Mouse (Mus musculus) midbrain, embryonic 10.5 days (tissue): Measurements from ENCODE around the gene Map2. TPM values are rescaled to one million over a fixed set of nuclear protein-coding genes. Genes with fewer than 3 reads are reported as not detected.

Source experiments
- DNase-seq: peaks from one replicate; pipeline ENCODE4 v3.0.0-alpha.2; 2017; ENCODE audit warnings: low spot score
- H3K27ac ChIP-seq: fragments of 300-500 bp; sonication (generic); replicated peaks from 2 replicates; pipeline ENCODE4 v1.5.1; 2016; ENCODE audit warnings: mild to moderate bottlenecking
- H3K27me3 ChIP-seq: fragments of 300-500 bp; sonication (generic); 2 replicates; pipeline ENCODE4 v1.6.1; 2016; ENCODE audit warnings: low read depth, mild to moderate bottlenecking; ENCODE audit not compliant: poor library complexity, severe bottlenecking
- H3K36me3 ChIP-seq: fragments of 300-500 bp; sonication (generic); 2 replicates; pipeline ENCODE4 v1.6.1; 2016; ENCODE audit warnings: mild to moderate bottlenecking, moderate library complexity
- H3K4me1 ChIP-seq: fragments of 300-500 bp; sonication (generic); 2 replicates; pipeline ENCODE4 v1.6.1; 2016
- H3K4me3 ChIP-seq: fragments of 300-500 bp; sonication (generic); 2 replicates; pipeline ENCODE4 v1.5.1; 2016; ENCODE audit warnings: mild to moderate bottlenecking, moderate library complexity
- H3K9me3 ChIP-seq: fragments of 300-500 bp; sonication (generic); replicated peaks from 2 replicates; pipeline ENCODE4 v1.6.1; 2016; ENCODE audit warnings: mild to moderate bottlenecking
- WGBS: fragments of 180-500 bp; shearing (Covaris S2); methylation state at CpG from one replicate; pipeline ENCODE4 v1.1.7; 2016; 5-methylcytosine and 5-hydroxymethylcytosine counted together
- polyA plus RNA-seq: library from polyadenylated mRNA; unstranded; fragments of >200 nt; fragmentation: Nextera tagmentation; extraction: Ambion mirVana; gene quantifications from 2 replicates; pipeline ENCODE4 v1.2.1, GENCODE M21; 2016

Gene Map2
- polyA plus RNA-seq, 1 experiment from 2014 or later: 76.0 TPM

- H3K4me1 ChIP-seq: 0 out of 2 replicates have a peak, but pooled peaks cover 5% of the 10 kb centered on the region
- no peak overlapping the region for H3K27ac ChIP-seq
- no peak overlapping the region for H3K4me3 ChIP-seq
- DNase-seq: no peak
- no peaks in the 10 kb centered on the region for H3K36me3 ChIP-seq
- H3K9me3 ChIP-seq: no peaks in the 10 kb centered on the region
- no peaks in the 10 kb centered on the region for H3K27me3 ChIP-seq
Observed at GRCm38 (mm10) chr1:66329534-66329933, 154.5 kb downstream of the Map2 start.

GRCm38 (mm10) chr1:66335724-66336284 is 160.7 kb downstream of the Map2 start:
- no peak for DNase-seq
- no peaks in the 10 kb centered on the region for H3K27me3 ChIP-seq
- no peak overlapping the region for H3K4me3 ChIP-seq
- H3K9me3 ChIP-seq: no peaks in the 10 kb centered on the region
- WGBS: 91% methylated on average over 2 of the region's 2 CpGs
- H3K27ac ChIP-seq: no peak overlapping the region
- H3K4me1 ChIP-seq: peaks cover 4% of the 10 kb centered on the region; the same call in 1 of the 2 replicates
- H3K36me3 ChIP-seq: no peaks in the 10 kb centered on the region

GRCm38 (mm10) chr1:66339213-66339612 is 164.1 kb downstream of the Map2 start:
- 84% methylated on average over 1 of the region's 1 CpGs for WGBS
- Histone ChIP-seq H3K9me3 (no peaks in the 10 kb centered on the region), H3K4me1 (peaks cover 4% of the 10 kb centered on the region; the same call in 1 of the 2 replicates), H3K36me3 (no peaks in the 10 kb centered on the region), H3K27me3 (no peaks in the 10 kb centered on the region), H3K27ac (no peak overlapping the region), H3K4me3 (no peak overlapping the region)
- DNase-seq: no peak

- Histone ChIP-seq H3K27me3 (no peaks in the 10 kb centered on the region), H3K9me3 (no peaks in the 10 kb centered on the region), H3K4me3 (no peak overlapping the region), H3K27ac (peak overlapping the region; percentile 42; the same call in 1 of the 2 replicates), H3K36me3 (no peaks in the 10 kb centered on the region), H3K4me1 (peaks cover 26% of the 10 kb centered on the region)
- 47% methylated on average over 8 of the region's 8 CpGs for WGBS
- no peak for DNase-seq
Observed at GRCm38 (mm10) chr1:66348404-66349165, 173.5 kb downstream of the Map2 start.

GRCm38 (mm10) chr1:66349166-66349835 is 174.2 kb downstream of the Map2 start:
- H3K4me3 ChIP-seq: no peak overlapping the region
- H3K27ac ChIP-seq: no peak overlapping the region
- H3K9me3 ChIP-seq: no peaks in the 10 kb centered on the region
- WGBS: 32% methylated on average over 3 of the region's 3 CpGs
- H3K4me1 ChIP-seq: peaks cover 26% of the 10 kb centered on the region
- no peaks in the 10 kb centered on the region for H3K27me3 ChIP-seq
- DNase-seq: no peak
- no peaks in the 10 kb centered on the region for H3K36me3 ChIP-seq

GRCm38 (mm10) chr1:66351366-66351765 is 176.3 kb downstream of the Map2 start:
- H3K4me3 ChIP-seq: no peak overlapping the region

GRCm38 (mm10) chr1:66361799-66362198 is 186.7 kb downstream of the Map2 start:
- no peak for DNase-seq
- H3K36me3 ChIP-seq: peaks cover 3% of the 10 kb centered on the region; the same call in 1 of the 2 replicates
- no peaks in the 10 kb centered on the region for H3K9me3 ChIP-seq
- no peaks in the 10 kb centered on the region for H3K27me3 ChIP-seq
- no peak overlapping the region for H3K4me3 ChIP-seq
- H3K4me1 ChIP-seq: no peaks in the 10 kb centered on the region
- 90% methylated on average over 2 of the region's 2 CpGs for WGBS
- H3K27ac ChIP-seq: no peak overlapping the region

More at GRCm38 (mm10) chr1:66351366-66351765, 176.3 kb downstream of the Map2 start:
- H3K36me3 ChIP-seq: no peaks in the 10 kb centered on the region
- no peaks in the 10 kb centered on the region for H3K27me3 ChIP-seq
- H3K27ac ChIP-seq: no peak overlapping the region
- H3K4me1 ChIP-seq: peaks cover 26% of the 10 kb centered on the region
- DNase-seq: no peak
- no peaks in the 10 kb centered on the region for H3K9me3 ChIP-seq

GRCm38 (mm10) chr1:66363285-66363684 is 188.2 kb downstream of the Map2 start:
- Histone ChIP-seq H3K9me3 (no peaks in the 10 kb centered on the region), H3K27me3 (no peaks in the 10 kb centered on the region), H3K4me3 (no peak overlapping the region), H3K36me3 (peaks cover 10% of the 10 kb centered on the region; the same call in 1 of the 2 replicates), H3K27ac (no peak overlapping the region), H3K4me1 (no peaks in the 10 kb centered on the region)
- no peak for DNase-seq
- WGBS: 89% methylated on average over 9 of the region's 9 CpGs

- Histone ChIP-seq H3K36me3 (peaks cover 10% of the 10 kb centered on the region; the same call in 1 of the 2 replicates), H3K4me3 (no peak overlapping the region), H3K9me3 (no peaks in the 10 kb centered on the region), H3K27ac (no peak overlapping the region), H3K27me3 (no peaks in the 10 kb centered on the region), H3K4me1 (no peaks in the 10 kb centered on the region)
- DNase-seq: no peak
- 96% methylated on average over 2 of the region's 2 CpGs for WGBS
Observed at GRCm38 (mm10) chr1:66364386-66364785, 189.3 kb downstream of the Map2 start.

GRCm38 (mm10) chr1:66365600-66365999 is 190.5 kb downstream of the Map2 start:
- DNase-seq: no peak
- no peaks in the 10 kb centered on the region for H3K27me3 ChIP-seq
- H3K36me3 ChIP-seq: peaks cover 10% of the 10 kb centered on the region; the same call in 1 of the 2 replicates
- H3K4me1 ChIP-seq: no peaks in the 10 kb centered on the region
- H3K4me3 ChIP-seq: no peak overlapping the region
- no peak overlapping the region for H3K27ac ChIP-seq
- WGBS: 71% methylated on average over 4 of the region's 4 CpGs
- no peaks in the 10 kb centered on the region for H3K9me3 ChIP-seq

- Histone ChIP-seq H3K4me1 (no peaks in the 10 kb centered on the region), H3K27ac (no peak overlapping the region), H3K4me3 (no peak overlapping the region), H3K36me3 (peaks cover 10% of the 10 kb centered on the region; the same call in 1 of the 2 replicates), H3K27me3 (no peaks in the 10 kb centered on the region), H3K9me3 (no peaks in the 10 kb centered on the region)
- WGBS: 92% methylated on average over 7 of the region's 7 CpGs
- no peak for DNase-seq
Observed at GRCm38 (mm10) chr1:66369486-66369885, 194.4 kb downstream of the Map2 start.

- no peak for DNase-seq
- no peaks in the 10 kb centered on the region for H3K27me3 ChIP-seq
- H3K4me1 ChIP-seq: no peaks in the 10 kb centered on the region
- peaks cover 7% of the 10 kb centered on the region; the same call in 1 of the 2 replicates for H3K36me3 ChIP-seq
- H3K4me3 ChIP-seq: no peak overlapping the region
- 81% methylated on average over 2 of the region's 2 CpGs for WGBS
- H3K9me3 ChIP-seq: no peaks in the 10 kb centered on the region
- H3K27ac ChIP-seq: no peak overlapping the region
Observed at GRCm38 (mm10) chr1:66371371-66371770, 196.3 kb downstream of the Map2 start.

- H3K4me3 ChIP-seq: peak overlapping the region; percentile 51; the same call in 1 of the 2 replicates
- WGBS: 88% methylated on average over 4 of the region's 4 CpGs
- no peaks in the 10 kb centered on the region for H3K36me3 ChIP-seq
- peaks cover 45% of the 10 kb centered on the region for H3K4me1 ChIP-seq
- H3K9me3 ChIP-seq: no peaks in the 10 kb centered on the region
- no peaks in the 10 kb centered on the region for H3K27me3 ChIP-seq
- no peak for DNase-seq
- peak overlapping the region; percentile 85 for H3K27ac ChIP-seq
Observed at GRCm38 (mm10) chr1:66386321-66386720, 211.2 kb downstream of the Map2 start.
